Mouse (Mus musculus): ENCODE data around the gene 1700016D06Rik.

GRCm38 (mm10) chr8:11704716-11705420 lies 4.0 kb upstream of the 1700016D06Rik start:
- TF ChIP-seq CTCF (IDR thresholded peaks at IDR 0.05; ENCODE audit: low read depth) (no peak), EP300 (IDR thresholded peaks at IDR 0.05; ENCODE audit: low read depth) (no peak)
